Mouse (Mus musculus) urinary bladder, postnatal 25 days (tissue): ENCODE results near the gene Tmsb4x.
A peak's percentile ranks its signal among the peaks of the same experiment; 100 is the strongest.

Experiments
- DNase-seq: peaks from one replicate; pipeline ENCODE4 v3.0.0; 2022; ENCODE audit warnings: low spot score

Tmsb4x gene

GRCm38 (mm10) chrX:167208978-167209754 is at the start of gene Tmsb4x:
Gene Tmsb4x, minus strand, starts transcription at chrX:167209315.
- DNase-seq = peak; percentile 80

- no peak for DNase-seq
These were observed 32.6 kb upstream of the Tmsb4x start for GRCm38 (mm10) chrX:167241736-167242135.

GRCm38 (mm10) chrX:167239293-167239921 is 30.3 kb upstream of the Tmsb4x start:
- DNase-seq = no peak

GRCm38 (mm10) chrX:167233104-167233687 is 24.1 kb upstream of the Tmsb4x start:
- DNase-seq = peak; percentile 70

- DNase-seq = no peak
These were observed 22.0 kb upstream of the Tmsb4x start for GRCm38 (mm10) chrX:167231150-167231549.

DNA sequence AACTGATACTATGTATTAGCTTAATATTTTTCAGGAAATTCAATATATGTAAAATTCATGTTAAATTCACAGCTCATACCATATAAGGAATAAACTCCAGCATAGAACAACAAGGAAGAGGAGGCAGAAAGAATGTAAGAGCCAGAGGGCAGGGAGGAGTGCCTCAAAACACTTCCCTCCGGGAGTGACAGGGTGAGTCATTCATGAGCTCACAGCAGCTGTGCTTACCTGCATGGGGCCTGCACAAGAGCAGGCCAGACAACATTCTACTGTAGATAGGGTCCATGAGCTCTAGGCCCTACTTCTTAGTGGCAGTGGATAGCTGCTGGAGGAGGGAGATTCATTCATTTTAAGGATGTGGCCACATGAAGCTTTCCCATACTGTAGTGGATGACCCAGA is 20.7 kb upstream of the Tmsb4x start:
- no peak for DNase-seq

- DNase-seq = no peak
These were observed 20.1 kb upstream of the Tmsb4x start for GRCm38 (mm10) chrX:167229206-167229605.

DNA sequence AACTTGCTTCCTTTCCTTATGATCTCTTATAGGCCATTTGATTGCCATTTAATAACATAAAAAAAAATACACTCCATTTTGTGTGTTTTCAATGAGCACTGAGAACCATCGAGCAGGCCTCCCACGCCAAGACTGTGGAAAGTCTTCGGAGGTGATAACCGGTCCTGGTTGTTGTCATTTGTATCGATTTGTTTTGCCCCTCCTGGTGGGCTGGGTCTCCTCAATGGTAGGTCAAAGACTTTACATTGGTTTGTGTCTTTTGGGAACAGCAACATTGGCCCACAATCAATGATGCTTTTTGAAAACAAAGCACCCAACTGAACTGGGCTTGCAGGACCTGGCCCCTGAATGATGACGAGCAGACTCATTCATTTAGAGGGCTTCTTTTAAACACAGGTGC is 18.6 kb upstream of the Tmsb4x start:
- DNase-seq = no peak

DNA sequence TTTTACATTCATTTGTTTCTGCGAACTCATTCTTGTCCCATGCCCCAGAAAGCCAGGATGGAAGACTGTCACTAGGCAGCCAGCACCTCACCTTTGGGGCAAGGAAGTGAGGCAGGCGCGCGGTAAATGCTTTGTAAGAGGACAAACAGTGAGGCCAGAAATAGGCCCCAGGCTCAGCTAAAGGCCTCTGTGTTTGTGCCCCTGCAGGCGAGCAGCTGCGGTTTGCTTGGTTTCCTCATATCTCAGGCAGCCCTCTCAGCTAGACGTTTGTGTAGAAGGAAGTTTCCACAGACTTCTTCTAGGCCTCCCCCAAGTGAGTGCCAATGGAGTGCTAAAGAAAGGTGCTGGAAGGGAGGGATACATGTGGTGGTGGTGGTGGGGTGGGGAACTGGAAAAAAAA is 18.0 kb upstream of the Tmsb4x start:
- DNase-seq = no peak

GRCm38 (mm10) chrX:167226570-167226969 is 17.5 kb upstream of the Tmsb4x start:
- no peak for DNase-seq

- no peak for DNase-seq
These were observed 3.6 kb upstream of the Tmsb4x start for GRCm38 (mm10) chrX:167212707-167213106.

DNA sequence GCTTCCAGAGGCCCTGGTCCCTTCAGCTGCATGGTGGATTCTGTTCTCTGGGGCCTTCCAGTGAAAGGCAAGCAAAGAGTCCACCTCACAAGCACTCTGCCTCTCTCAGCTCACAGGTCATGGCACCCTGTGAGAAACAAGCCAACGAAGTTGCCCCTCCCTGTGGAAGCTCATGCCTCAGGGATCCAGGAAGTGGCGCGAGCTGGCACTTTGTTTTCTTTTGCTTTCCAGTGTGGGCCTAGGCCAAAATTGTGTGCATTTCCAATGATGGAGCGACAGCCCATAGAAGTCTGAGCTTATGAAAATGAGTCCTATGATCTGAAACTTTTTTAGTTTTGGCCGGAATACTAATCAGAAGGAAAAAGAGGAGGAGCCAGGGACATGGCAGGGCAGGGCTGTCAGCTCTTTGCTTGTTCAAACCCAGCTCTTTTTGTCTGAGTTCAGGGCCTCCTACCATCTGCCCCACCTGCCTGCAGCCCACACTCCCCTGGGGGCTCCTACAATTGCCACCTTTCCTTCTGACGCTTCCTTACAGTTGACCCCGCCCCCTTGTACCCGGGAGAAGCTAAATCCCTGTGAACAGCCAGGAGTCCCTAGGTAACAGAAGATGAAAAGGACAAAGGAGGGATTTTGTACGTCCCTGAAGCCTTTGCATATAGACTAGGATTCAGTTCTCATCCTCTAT is 2.9 kb upstream of the Tmsb4x start:
- DNase-seq = no peak

DNA sequence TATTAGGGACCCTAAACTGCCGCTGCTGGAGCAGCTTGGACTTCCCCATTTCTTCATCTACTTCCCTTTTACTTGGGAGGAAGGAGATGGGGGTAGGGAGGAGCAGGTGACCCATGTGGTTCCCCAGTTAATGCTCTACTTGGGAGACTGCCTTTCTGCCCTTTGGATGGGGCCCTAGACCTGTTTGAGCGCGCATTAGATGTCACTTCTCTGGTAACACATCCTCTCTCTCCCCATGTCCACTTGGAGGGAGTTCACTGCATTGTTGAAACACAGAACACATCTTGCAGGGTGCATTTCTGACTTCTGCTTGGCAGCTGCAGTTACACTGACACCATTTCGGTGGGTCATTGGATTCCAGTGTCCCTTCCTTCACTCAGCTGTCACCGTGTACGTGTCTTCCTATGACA is 1.2 kb upstream of the Tmsb4x start:
- DNase-seq = no peak

- DNase-seq = no peak
These were observed 713 bp upstream of the Tmsb4x start for GRCm38 (mm10) chrX:167209828-167210227.

GRCm38 (mm10) chrX:167208506-167208820 is 652 bp downstream of the Tmsb4x start:
- DNase-seq = no peak

DNA sequence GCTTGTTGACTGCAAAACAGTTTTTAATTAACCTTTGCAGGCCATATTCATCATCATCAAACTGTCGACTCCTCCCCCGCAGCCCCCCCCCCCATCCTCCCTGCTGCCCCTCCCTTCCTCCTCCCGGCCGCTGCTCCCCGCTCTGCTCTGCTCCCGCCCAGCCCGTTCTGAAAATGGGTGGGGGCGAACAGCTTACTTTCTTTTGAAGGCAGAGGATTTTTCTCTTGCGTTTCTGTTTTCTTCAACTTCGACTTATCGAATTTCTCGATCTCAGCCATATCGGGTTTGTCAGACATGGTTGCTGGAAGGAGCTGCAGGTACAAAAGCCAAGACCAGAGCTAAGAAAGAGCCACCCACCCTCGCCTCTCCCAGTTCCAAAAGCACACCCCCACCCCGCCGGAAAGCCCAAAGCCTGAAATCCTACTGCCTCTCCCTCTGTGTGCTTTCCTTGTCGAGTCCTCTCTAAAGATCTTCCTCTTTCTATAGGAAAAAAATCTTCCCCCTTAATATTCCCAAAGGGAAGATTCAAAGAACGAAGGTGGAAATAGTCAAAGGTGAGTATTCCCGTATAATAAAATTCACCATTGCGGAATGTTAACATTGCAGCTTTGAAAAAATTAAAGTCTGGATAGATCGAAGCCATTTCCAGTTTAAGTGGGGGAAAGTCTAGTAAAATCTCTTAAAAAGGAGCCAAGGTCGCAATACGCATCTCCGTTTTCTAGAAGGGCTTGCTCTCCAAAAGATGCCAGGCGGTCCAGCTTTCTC is 1.2 kb downstream of the Tmsb4x start:
- no peak for DNase-seq

GRCm38 (mm10) chrX:167205813-167206520 is 3.1 kb downstream of the Tmsb4x start:
- no peak for DNase-seq

- DNase-seq = no peak
These were observed 7.8 kb downstream of the Tmsb4x start for GRCm38 (mm10) chrX:167201365-167201764.

- no peak for DNase-seq
These were observed 13.9 kb downstream of the Tmsb4x start for GRCm38 (mm10) chrX:167195228-167195649.

GRCm38 (mm10) chrX:167186306-167186705 is 22.8 kb downstream of the Tmsb4x start:
- no peak for DNase-seq

DNA sequence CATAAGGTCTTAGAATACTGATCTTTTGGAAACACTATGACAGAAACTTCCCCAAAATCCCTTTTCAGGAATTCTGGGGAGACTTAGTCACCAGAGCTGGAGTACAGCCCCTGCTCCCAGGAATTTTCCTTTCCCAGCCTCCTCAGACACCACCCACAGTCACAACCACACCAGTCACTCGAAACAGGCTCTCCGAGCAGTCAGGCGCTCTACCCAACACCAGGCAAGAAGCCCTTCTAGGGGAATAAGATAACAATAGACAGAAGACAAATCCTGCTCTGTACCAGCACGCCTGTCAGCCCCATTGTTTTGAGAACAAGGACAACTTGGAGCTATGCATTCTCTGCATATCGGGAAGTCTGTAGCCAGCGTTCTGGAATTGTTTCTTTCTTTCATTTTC is 25.6 kb downstream of the Tmsb4x start:
- no peak for DNase-seq
